Mouse (Mus musculus) stomach, embryonic 16.5 days (tissue): ENCODE results near the gene Sult6b2. TPM values are rescaled to one million over a fixed set of nuclear protein-coding genes. Genes with fewer than 3 reads are reported as not detected.

Experiments used
- ATAC-seq: fragments of 200-750 bp; cut with Nextera tagmentation; 2 replicates; pipeline ENCODE4 v1.8.0; 2017; ENCODE audit warnings: moderate number of reproducible peaks, moderate TSS enrichment; ENCODE audit not compliant: insufficient read depth, low FRiP score
- H3K27ac ChIP-seq: fragments of 300-500 bp; sonication (generic); 2 replicates; pipeline ENCODE4 v1.5.1; 2014; ENCODE audit warnings: low read length
- H3K27me3 ChIP-seq: fragments of 300-500 bp; sonication (generic); 2 replicates; pipeline ENCODE4 v1.6.1; 2014; ENCODE audit warnings: low read length, control low read depth, mixed read lengths; ENCODE audit not compliant: control insufficient read depth, insufficient read depth
- H3K36me3 ChIP-seq: fragments of 300-500 bp; sonication (generic); 2 replicates; pipeline ENCODE4 v1.6.1; 2014; ENCODE audit warnings: low read length; ENCODE audit not compliant: control insufficient read depth, insufficient read depth
- H3K4me1 ChIP-seq: fragments of 300-500 bp; sonication (generic); 2 replicates; pipeline ENCODE4 v1.6.1; 2014; ENCODE audit warnings: low read length, control low read depth, mixed read lengths; ENCODE audit not compliant: control insufficient read depth, insufficient read depth
- H3K4me2 ChIP-seq: fragments of 300-500 bp; sonication (generic); 2 replicates; pipeline ENCODE4 v1.6.1; 2014; ENCODE audit warnings: low read depth, low read length, mixed read lengths
- H3K4me3 ChIP-seq: fragments of 300-500 bp; sonication (generic); replicated peaks from 2 replicates; pipeline ENCODE4 v1.5.1; 2014; ENCODE audit warnings: mild to moderate bottlenecking, low read length
- H3K9ac ChIP-seq: fragments of 300-500 bp; sonication (generic); 2 replicates; pipeline ENCODE4 v1.6.1; 2014; ENCODE audit warnings: low read length
- H3K9me3 ChIP-seq: fragments of 300-500 bp; sonication (generic); replicated peaks from 2 replicates; pipeline ENCODE4 v1.6.1; 2016; ENCODE audit warnings: low read length, control low read depth; ENCODE audit not compliant: control insufficient read depth
- WGBS: fragments of 180-500 bp; shearing (Covaris S2); extraction: QIAGEN DNeasy Blood & Tissue Kit; methylation state at CpG from one replicate; pipeline ENCODE4 v1.1.7; 2014; 5-methylcytosine and 5-hydroxymethylcytosine counted together
- polyA plus RNA-seq: library from polyadenylated mRNA; unstranded; fragments of >200 nt; fragmentation: Nextera tagmentation; extraction: Ambion mirVana; gene quantifications from 2 replicates; pipeline ENCODE4 v1.2.1, GENCODE M21; 2015

Gene Sult6b2
- polyA plus RNA-seq, 1 experiment from 2014 or later: 3.1 TPM

- Histone ChIP-seq H3K27me3 (no peaks in the 10 kb centered on the region), H3K27ac (no peak overlapping the region), H3K4me3 (no peak overlapping the region), H3K9ac (no peak overlapping the region), H3K4me1 (no peaks in the 10 kb centered on the region), H3K36me3 (no peaks in the 10 kb centered on the region), H3K9me3 (no peaks in the 10 kb centered on the region), H3K4me2 (no peak overlapping the region)
- no peak for ATAC-seq
- WGBS: 63% methylated on average over 7 of the region's 7 CpGs
Measured at GRCm38 (mm10) chr6:142799704-142800374, 4.5 kb downstream of the Sult6b2 start.

- no peak overlapping the region for H3K9ac ChIP-seq
- no peak for ATAC-seq
- no peak overlapping the region for H3K4me2 ChIP-seq
- no peaks in the 10 kb centered on the region for H3K4me1 ChIP-seq
- no peaks in the 10 kb centered on the region for H3K36me3 ChIP-seq
- no peaks in the 10 kb centered on the region for H3K9me3 ChIP-seq
- H3K27ac ChIP-seq: no peak overlapping the region
- no peak overlapping the region for H3K4me3 ChIP-seq
- 82% methylated on average over 9 of the region's 9 CpGs for WGBS
- H3K27me3 ChIP-seq: no peaks in the 10 kb centered on the region
Measured at GRCm38 (mm10) chr6:142798837-142799236, 5.5 kb downstream of the Sult6b2 start.

GRCm38 (mm10) chr6:142797996-142798395 is 6.3 kb downstream of the Sult6b2 start:
- Histone ChIP-seq H3K36me3 (no peaks in the 10 kb centered on the region), H3K9me3 (no peaks in the 10 kb centered on the region), H3K9ac (no peak overlapping the region), H3K27me3 (no peaks in the 10 kb centered on the region), H3K4me1 (peaks cover 4% of the 10 kb centered on the region; the same call in 1 of the 2 replicates), H3K4me3 (no peak overlapping the region), H3K4me2 (no peak overlapping the region), H3K27ac (no peak overlapping the region)
- ATAC-seq: no peak
- WGBS: 70% methylated on average over 1 of the region's 1 CpGs

GRCm38 (mm10) chr6:142795655-142796441 is 8.5 kb downstream of the Sult6b2 start:
- no peak overlapping the region for H3K27ac ChIP-seq
- H3K36me3 ChIP-seq: no peaks in the 10 kb centered on the region
- peak; percentile 42; the same call in 1 of the 2 replicates for ATAC-seq
- H3K27me3 ChIP-seq: no peaks in the 10 kb centered on the region
- H3K4me3 ChIP-seq: no peak overlapping the region
- H3K9me3 ChIP-seq: no peaks in the 10 kb centered on the region
- WGBS: 30% methylated on average over 15 of the region's 15 CpGs
- no peak overlapping the region for H3K9ac ChIP-seq
- peaks cover 4% of the 10 kb centered on the region; the same call in 1 of the 2 replicates for H3K4me1 ChIP-seq
- peak overlapping the region; percentile 11; the same call in 1 of the 2 replicates for H3K4me2 ChIP-seq

GRCm38 (mm10) chr6:142795087-142795486 is 9.2 kb downstream of the Sult6b2 start:
- Histone ChIP-seq H3K4me3 (no peak overlapping the region), H3K9ac (no peak overlapping the region), H3K4me2 (no peak overlapping the region), H3K9me3 (no peaks in the 10 kb centered on the region), H3K36me3 (no peaks in the 10 kb centered on the region), H3K4me1 (peaks cover 4% of the 10 kb centered on the region; the same call in 1 of the 2 replicates), H3K27ac (no peak overlapping the region), H3K27me3 (no peaks in the 10 kb centered on the region)
- ATAC-seq: no peak
- 58% methylated on average over 9 of the region's 9 CpGs for WGBS

GRCm38 (mm10) chr6:142793468-142793867 is 10.8 kb downstream of the Sult6b2 start:
- H3K4me1 ChIP-seq: peaks cover 4% of the 10 kb centered on the region; the same call in 1 of the 2 replicates
- H3K4me3 ChIP-seq: no peak overlapping the region
- H3K9ac ChIP-seq: no peak overlapping the region
- no peak overlapping the region for H3K4me2 ChIP-seq
- H3K27ac ChIP-seq: no peak overlapping the region
- no peak for ATAC-seq
- no peaks in the 10 kb centered on the region for H3K9me3 ChIP-seq
- no peaks in the 10 kb centered on the region for H3K36me3 ChIP-seq
- WGBS: 42% methylated on average over 7 of the region's 7 CpGs
- no peaks in the 10 kb centered on the region for H3K27me3 ChIP-seq

GRCm38 (mm10) chr6:142792241-142792968 is 11.9 kb downstream of the Sult6b2 start:
- 44% methylated on average over 13 of the region's 13 CpGs for WGBS

GRCm38 (mm10) chr6:142789736-142790135 is 14.6 kb downstream of the Sult6b2 start:
- Histone ChIP-seq H3K9me3 (no peaks in the 10 kb centered on the region), H3K36me3 (no peaks in the 10 kb centered on the region), H3K27ac (no peak overlapping the region), H3K27me3 (no peaks in the 10 kb centered on the region), H3K4me2 (no peak overlapping the region), H3K4me3 (no peak overlapping the region), H3K9ac (no peak overlapping the region), H3K4me1 (peaks cover 4% of the 10 kb centered on the region; the same call in 1 of the 2 replicates)
- WGBS: 90% methylated on average over 10 of the region's 10 CpGs
- ATAC-seq: no peak

More at GRCm38 (mm10) chr6:142792241-142792968, 11.9 kb downstream of the Sult6b2 start:
- no peak overlapping the region for H3K27ac ChIP-seq
- H3K4me2 ChIP-seq: no peak overlapping the region
- no peaks in the 10 kb centered on the region for H3K27me3 ChIP-seq
- no peak for ATAC-seq
- no peaks in the 10 kb centered on the region for H3K9me3 ChIP-seq
- H3K9ac ChIP-seq: no peak overlapping the region
- peaks cover 4% of the 10 kb centered on the region; the same call in 1 of the 2 replicates for H3K4me1 ChIP-seq
- no peak overlapping the region for H3K4me3 ChIP-seq
- no peaks in the 10 kb centered on the region for H3K36me3 ChIP-seq
